Mouse (Mus musculus) heart, postnatal 0 days (tissue): ENCODE measurements around the gene P3h3.

ENCODE experiments used
- CTCF ChIP-seq: IDR thresholded peaks from 2 replicates; pipeline ENCODE4 v1.5.1; 2016; ENCODE audit warnings: antibody characterized with exemption, control low read depth, low read depth
- EP300 ChIP-seq: IDR thresholded peaks from 2 replicates; pipeline ENCODE4 v1.6.1; 2016; ENCODE audit warnings: antibody characterized with exemption, low read depth

GRCm38 (mm10) chr6:124820891-124821290 lies 36.7 kb downstream of the P3h3 start:
- TF ChIP-seq CTCF (no peak), EP300 (no peak)
